Mouse (Mus musculus): ENCODE measurements around the gene Pitpnm1.

- TF ChIP-seq CTCF (IDR thresholded peaks at IDR 0.05 in 2 of 3, conservative IDR thresholded peaks at IDR 0.05 in 1 of 3; ENCODE audit: control insufficient read depth in 1 of 3, insufficient read depth in 1 of 3, low read depth in 2 of 3, low read length in 3 of 3, poor library complexity in 1 of 3, severe bottlenecking in 1 of 3) (no peak), TBP (IDR thresholded peaks at IDR 0.05; ENCODE audit: low read depth, low read length) (no peak), NRF1 (IDR thresholded peaks at IDR 0.05; ENCODE audit: insufficient read depth, low read depth, low read length, poor library complexity, severe bottlenecking) (no peak), EP300 (IDR thresholded peaks at IDR 0.05; ENCODE audit: low read depth in 1 of 2, low read length in 2 of 2) (no peak)
Observed at GRCm38 (mm10) chr19:4093772-4094171, 6.0 kb upstream of the Pitpnm1 start.
